Mouse (Mus musculus) kidney, adult 2 months (tissue): ENCODE measurements around the gene Nktr.

Source experiments
- CTCF ChIP-seq: fragments of 200-500 bp; conservative IDR thresholded peaks from 2 replicates; pipeline ENCODE4 v1.5.1; 2011; ENCODE audit warnings: low read depth, mild to moderate bottlenecking, control low read depth, low read length, moderate library complexity, mixed read lengths; ENCODE audit not compliant: insufficient read depth, insufficient read length
- POLR2A ChIP-seq: fragments of 200-500 bp; IDR thresholded peaks from one replicate; pipeline ENCODE4 v1.6.1; 2011; ENCODE audit warnings: low read depth, low read length, control low read depth

- TF ChIP-seq POLR2A (no peak), CTCF (no peak)
Measured at GRCm38 (mm10) chr9:121717048-121717447, 1.9 kb upstream of the Nktr start.
